Mouse (Mus musculus): ENCODE measurements around the gene Rnf181. TPM values are rescaled to one million over a fixed set of nuclear protein-coding genes. Genes with fewer than 3 reads are reported as not detected.

The Rnf181 gene
- polyA plus RNA-seq, 1 experiment from 2014 or later: 111 TPM

DNA sequence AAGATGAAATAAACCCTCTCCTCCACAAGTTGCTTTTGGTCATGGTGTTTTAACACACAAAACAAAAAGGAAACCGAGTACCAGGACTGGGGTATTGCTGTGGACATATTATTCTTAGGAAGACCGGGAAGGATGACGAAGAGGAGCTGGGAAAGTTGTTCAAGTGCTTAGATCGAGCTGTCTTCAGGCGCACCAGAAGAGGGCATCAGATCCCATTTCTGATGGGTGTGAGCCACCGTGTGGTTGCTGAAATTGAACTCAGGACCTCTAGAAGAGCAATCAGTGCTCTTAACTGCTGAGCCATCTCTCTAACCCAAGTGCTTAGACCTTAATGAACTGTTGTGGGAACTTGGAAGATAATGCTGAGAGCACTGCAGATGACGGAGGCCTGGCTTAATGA, 2.7 kb downstream of the Rnf181 start:
- no peaks in the 10 kb centered on the region for H3K27me3 ChIP-seq (ENCODE audit: poor library complexity, severe bottlenecking)
- 45% methylated on average over 7 of the region's 7 CpGs for WGBS
- peaks cover 26% of the 10 kb centered on the region for H3K4me1 ChIP-seq
- no peak overlapping the region for H3K4me3 ChIP-seq
- peaks cover 18% of the 10 kb centered on the region for H3K36me3 ChIP-seq (replicated peaks)
- H3K9me3 ChIP-seq: no peaks in the 10 kb centered on the region
- DNase-seq (ENCODE audit: extremely low spot score, low spot score): no peak
- no peak overlapping the region for H3K27ac ChIP-seq

DNA sequence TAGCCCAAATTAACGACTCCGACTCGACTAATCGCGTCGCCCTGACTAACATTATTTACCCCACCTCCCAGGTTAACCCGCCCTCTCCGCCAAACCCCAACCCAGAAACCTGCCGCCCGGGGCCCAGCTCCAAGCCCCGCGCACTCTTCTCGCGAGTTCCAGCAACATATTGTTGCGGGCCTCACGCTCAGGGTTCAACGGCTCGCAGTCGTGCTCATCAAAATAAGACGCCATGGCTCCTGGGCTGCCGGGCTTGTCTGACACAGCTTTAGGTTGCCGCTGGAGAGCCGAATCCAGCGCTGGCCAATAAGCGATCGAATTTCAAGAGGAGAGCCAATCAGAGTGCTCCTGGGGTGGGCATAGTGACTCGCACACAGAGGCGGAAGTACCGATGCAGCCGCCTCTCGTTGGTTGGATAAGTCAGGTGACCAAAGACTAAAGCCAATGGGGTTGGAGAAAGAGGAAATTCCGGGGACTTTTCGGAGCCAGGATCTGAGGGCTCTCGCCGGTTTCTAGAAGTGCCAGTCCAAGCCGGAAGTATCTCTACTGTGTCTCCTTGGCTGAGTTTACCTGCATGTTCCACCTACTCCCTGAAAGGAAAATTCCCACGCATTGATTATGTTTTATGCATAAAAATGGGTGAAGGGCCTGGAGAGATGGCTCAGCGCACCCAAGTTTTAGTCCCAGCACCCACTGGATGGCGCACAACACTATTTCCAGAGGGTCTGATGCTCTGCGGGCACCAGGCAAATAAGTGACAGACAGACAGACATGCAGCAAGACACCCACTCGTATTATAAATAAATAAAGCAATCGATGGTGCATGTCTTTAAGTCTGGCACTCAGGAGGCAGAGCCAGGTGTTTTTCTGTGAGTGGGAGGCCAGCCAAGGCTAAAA, 4.4 kb downstream of the Rnf181 start:
- 1% methylated on average over 42 of the region's 42 CpGs for WGBS
- H3K4me1 ChIP-seq: peaks cover 26% of the 10 kb centered on the region
- peaks cover 34% of the 10 kb centered on the region for H3K36me3 ChIP-seq (replicated peaks)
- H3K27ac ChIP-seq: peak overlapping the region; percentile 89
- no peaks in the 10 kb centered on the region for H3K27me3 ChIP-seq (ENCODE audit: poor library complexity, severe bottlenecking)
- peak; percentile 94 for DNase-seq (ENCODE audit: extremely low spot score, low spot score)
- no peaks in the 10 kb centered on the region for H3K9me3 ChIP-seq
- peak overlapping the region; percentile 77 for H3K4me3 ChIP-seq

DNA sequence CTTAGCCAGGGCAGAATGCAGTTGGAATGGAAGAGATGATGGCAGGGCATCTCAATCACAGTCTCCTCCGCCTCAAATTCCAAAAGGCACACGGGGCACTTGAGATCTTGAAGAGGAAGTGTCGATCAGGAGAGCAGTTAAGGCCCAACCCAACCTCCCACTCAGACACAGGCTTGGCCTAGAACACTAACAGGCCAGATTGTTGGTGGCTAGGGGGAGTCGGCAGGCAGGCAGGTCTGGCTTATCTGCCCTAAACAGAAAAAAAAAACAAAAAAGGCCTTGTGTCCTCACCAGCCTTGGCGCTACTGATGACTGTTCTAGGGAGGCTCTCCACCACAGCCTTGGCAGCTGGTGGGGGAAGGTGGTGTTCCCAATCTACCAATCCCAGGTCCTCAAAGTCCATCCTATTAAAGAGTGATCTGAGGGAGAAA, 5.6 kb downstream of the Rnf181 start:
- Histone ChIP-seq H3K4me3 (peak overlapping the region; percentile 77), H3K27ac (no peak overlapping the region; the same call in 1 of the 2 replicates), H3K4me1 (peaks cover 32% of the 10 kb centered on the region), H3K9me3 (no peaks in the 10 kb centered on the region), H3K36me3 (replicated peaks) (peaks cover 42% of the 10 kb centered on the region), H3K27me3 (ENCODE audit: poor library complexity, severe bottlenecking) (peaks cover 8% of the 10 kb centered on the region; the same call in 1 of the 2 replicates)
- WGBS: 81% methylated on average over 5 of the region's 5 CpGs
- no peak for DNase-seq (ENCODE audit: extremely low spot score, low spot score)

DNA sequence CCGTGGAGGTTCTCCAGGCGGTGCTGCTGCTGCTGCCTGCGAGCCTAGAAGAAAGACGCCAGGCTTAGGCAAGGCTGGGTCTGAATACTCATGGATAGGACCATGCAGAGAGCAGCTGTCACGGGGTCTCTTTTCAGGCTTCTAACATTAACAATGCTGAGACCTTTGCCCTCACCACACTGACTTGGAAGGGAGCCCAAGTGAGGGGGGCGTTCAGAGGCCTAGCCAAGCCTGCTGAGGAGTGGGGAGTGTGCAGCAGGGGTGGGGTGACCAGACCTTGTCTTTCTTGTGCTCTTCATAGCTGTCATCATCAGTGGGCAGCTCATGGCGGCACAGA, 6.2 kb downstream of the Rnf181 start:
- Histone ChIP-seq H3K36me3 (replicated peaks) (peaks cover 42% of the 10 kb centered on the region), H3K27ac (no peak overlapping the region), H3K27me3 (ENCODE audit: poor library complexity, severe bottlenecking) (peaks cover 9% of the 10 kb centered on the region; the same call in 1 of the 2 replicates), H3K4me1 (peaks cover 38% of the 10 kb centered on the region), H3K9me3 (no peaks in the 10 kb centered on the region), H3K4me3 (no peak overlapping the region)
- DNase-seq (ENCODE audit: extremely low spot score, low spot score): no peak
- WGBS: 91% methylated on average over 7 of the region's 7 CpGs

DNA sequence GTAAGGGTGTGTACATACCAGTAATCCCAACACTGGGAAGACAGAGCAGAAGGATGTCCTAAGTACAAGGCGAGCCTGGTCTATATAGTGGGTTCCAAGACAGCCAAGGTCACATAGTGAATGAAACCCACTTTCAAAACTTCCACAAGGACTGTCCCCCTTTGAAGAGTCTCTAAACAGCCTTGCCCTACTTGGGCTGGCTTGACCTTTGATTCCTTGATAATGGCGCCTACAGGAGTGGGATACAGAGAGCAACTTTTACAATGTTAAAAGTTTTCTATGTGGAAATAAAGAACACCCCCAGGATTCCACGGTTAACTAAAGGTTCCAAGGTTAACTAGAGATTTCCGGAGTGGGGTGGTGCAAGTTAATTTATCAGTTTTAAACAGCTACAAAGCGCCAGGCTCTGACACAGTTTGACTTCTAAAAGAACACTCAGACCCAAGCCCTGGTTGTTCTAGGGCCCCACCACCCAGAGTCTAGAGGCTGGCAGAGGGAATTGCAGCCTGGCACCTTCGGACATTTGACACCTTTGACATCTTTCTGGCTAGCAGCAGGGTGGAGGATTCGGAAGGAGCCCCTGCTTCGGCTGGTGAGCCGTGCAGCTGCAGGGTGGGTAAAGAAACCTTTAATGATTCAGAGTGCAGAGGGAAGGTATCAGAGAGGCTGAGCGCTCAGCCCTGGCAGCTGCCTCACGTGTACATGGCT, 6.7 kb downstream of the Rnf181 start:
- H3K27ac ChIP-seq: no peak overlapping the region
- peaks cover 43% of the 10 kb centered on the region for H3K4me1 ChIP-seq
- peaks cover 9% of the 10 kb centered on the region; the same call in 1 of the 2 replicates for H3K27me3 ChIP-seq (ENCODE audit: poor library complexity, severe bottlenecking)
- H3K36me3 ChIP-seq (replicated peaks): peaks cover 42% of the 10 kb centered on the region
- WGBS: 90% methylated on average over 11 of the region's 11 CpGs
- no peaks in the 10 kb centered on the region for H3K9me3 ChIP-seq
- no peak for DNase-seq (ENCODE audit: extremely low spot score, low spot score)
- no peak overlapping the region for H3K4me3 ChIP-seq

DNA sequence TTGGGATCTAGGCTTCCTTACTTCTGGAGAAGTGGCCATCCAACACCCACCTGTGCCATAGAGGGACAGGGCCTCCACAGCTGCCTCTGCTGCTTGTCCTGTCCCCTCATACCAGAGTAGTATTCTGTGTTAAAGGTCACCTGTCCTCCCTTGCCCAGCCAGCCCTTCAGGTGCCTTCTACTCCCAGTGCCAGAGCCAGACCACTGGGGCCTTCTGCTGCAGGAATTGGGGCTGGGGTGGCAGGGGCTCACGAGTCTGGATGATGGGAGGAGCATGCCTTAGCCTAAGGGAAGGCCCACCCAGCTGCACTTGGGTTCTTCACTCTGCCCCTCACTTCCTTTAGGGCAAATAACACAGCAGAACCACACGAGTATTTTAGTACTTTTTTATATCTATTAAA, 7.4 kb downstream of the Rnf181 start:
- 82% methylated on average over 2 of the region's 2 CpGs for WGBS

DNA sequence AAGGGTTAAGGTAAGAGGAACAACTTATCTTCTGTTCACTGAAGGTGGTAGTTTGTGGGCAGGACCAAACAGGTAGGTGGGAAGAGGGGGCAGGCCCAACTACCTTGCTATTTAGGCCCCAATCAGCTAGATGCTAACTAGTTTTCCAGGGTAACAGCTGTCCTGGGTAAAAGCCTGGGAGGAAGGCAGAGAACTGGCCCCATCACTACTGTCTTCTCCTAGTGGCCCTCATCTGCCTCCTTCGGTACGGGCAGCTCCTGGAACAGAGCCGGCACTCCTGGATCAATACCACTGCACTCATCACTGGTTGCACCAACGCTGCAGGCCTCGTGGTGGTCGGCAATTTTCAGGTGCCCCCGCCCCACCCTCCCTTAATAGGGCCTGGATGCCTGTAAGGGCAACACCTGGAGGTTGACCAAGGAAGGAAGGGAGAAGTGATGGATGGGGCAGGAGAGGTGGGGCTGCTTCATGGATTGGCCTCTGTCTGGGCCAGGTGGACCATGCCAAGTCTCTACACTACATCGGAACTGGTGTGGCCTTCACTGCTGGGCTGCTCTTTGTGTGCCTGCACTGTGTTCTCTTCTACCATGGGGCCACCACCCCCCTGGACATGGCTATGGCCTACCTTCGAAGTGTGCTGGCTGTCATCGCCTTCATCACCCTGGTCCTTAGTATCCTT, 8.5 kb downstream of the Rnf181 start:
- H3K36me3 ChIP-seq (replicated peaks): peaks cover 42% of the 10 kb centered on the region
- no peaks in the 10 kb centered on the region for H3K9me3 ChIP-seq
- H3K27ac ChIP-seq: no peak overlapping the region
- WGBS: 90% methylated on average over 10 of the region's 10 CpGs
- no peak for DNase-seq (ENCODE audit: extremely low spot score, low spot score)
- H3K4me1 ChIP-seq: peaks cover 56% of the 10 kb centered on the region
- H3K27me3 ChIP-seq (ENCODE audit: poor library complexity, severe bottlenecking): peaks cover 9% of the 10 kb centered on the region; the same call in 1 of the 2 replicates
- no peak overlapping the region for H3K4me3 ChIP-seq

More for the DNA sequence above, 7.4 kb downstream of the Rnf181 start:
- H3K27ac ChIP-seq: no peak overlapping the region
- H3K9me3 ChIP-seq: no peaks in the 10 kb centered on the region
- no peak for DNase-seq (ENCODE audit: extremely low spot score, low spot score)
- peaks cover 50% of the 10 kb centered on the region for H3K4me1 ChIP-seq
- no peak overlapping the region for H3K4me3 ChIP-seq
- peaks cover 9% of the 10 kb centered on the region; the same call in 1 of the 2 replicates for H3K27me3 ChIP-seq (ENCODE audit: poor library complexity, severe bottlenecking)
- H3K36me3 ChIP-seq (replicated peaks): peaks cover 42% of the 10 kb centered on the region

DNA sequence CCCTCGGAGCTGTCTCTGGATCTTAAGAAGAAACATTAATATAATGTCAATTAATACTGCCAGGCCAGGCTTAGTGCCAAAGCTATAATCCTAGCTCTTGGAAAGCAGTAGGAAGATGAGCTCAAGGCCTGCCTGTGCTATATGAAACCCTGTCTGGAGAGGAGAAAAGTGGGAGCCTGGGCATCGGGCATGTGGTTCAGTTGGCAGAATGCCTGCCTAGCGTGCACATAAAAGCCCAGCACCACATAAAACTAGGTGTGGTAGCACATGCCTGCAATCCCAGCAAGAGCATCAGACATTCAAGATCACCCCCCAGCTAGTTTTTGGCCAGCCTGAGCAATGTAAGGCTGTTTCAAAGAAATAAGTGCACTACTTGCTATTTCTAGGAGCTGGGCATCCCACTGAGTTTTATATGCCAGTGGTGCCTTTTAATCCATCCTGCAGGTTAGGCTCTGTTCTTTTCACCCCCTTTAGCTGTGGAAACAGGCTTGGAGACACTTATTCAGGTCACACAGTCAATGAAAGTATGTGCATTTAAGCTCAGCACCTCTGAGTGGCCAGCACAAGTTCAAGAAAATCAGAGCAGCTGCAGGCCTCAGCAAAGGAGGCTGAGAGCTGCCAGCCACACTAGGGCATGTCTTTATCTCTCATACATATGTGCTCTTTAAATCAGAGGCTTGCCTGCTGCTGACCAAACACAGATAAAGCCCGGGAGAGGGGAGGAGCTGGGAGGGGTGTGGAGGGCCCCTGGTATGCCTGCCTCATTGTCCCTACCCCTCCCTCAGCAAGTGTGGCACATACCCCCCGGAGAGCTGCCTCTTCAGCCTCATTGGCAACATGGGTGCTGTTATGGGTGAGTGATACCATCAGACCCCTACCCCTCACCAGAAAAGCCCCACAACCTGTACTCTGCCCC, 9.3 kb downstream of the Rnf181 start:
- WGBS: 85% methylated on average over 5 of the region's 5 CpGs
- H3K4me3 ChIP-seq: no peak overlapping the region
- peaks cover 52% of the 10 kb centered on the region for H3K4me1 ChIP-seq
- H3K36me3 ChIP-seq (replicated peaks): peaks cover 42% of the 10 kb centered on the region
- H3K27ac ChIP-seq: no peak overlapping the region
- H3K9me3 ChIP-seq: no peaks in the 10 kb centered on the region
- no peak for DNase-seq (ENCODE audit: extremely low spot score, low spot score)
- H3K27me3 ChIP-seq (ENCODE audit: poor library complexity, severe bottlenecking): peaks cover 9% of the 10 kb centered on the region; the same call in 1 of the 2 replicates

DNA sequence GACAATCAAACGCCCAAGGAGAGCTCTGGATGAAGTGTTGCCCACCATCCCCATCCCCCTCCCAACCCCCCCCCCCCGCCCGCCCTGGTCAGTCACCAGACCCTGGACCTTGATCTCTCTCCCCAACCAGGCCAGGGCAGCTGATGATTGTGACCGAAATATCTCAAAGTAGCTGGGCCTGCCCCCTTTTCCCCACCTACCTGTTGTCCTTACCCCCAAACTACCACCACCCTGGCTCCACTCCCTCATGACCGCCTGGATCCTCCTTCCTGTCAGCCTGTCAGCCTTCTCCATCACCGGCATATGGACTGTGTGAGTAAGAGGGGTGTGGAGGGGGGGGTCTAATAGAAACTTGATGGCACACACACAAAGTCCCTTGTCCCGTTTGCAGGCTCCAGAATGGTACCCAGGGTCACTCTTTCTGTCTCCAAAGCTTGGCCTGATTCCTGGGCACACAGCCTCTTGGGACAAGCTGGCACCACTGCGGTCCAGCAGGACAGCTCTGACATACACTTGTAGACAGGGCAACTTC, 10.7 kb downstream of the Rnf181 start:
- H3K27me3 ChIP-seq (ENCODE audit: poor library complexity, severe bottlenecking): peaks cover 9% of the 10 kb centered on the region; the same call in 1 of the 2 replicates
- no peak for DNase-seq (ENCODE audit: extremely low spot score, low spot score)
- no peaks in the 10 kb centered on the region for H3K9me3 ChIP-seq
- H3K36me3 ChIP-seq (replicated peaks): peaks cover 48% of the 10 kb centered on the region
- peaks cover 46% of the 10 kb centered on the region for H3K4me1 ChIP-seq
- H3K4me3 ChIP-seq: peak overlapping the region; percentile 64
- H3K27ac ChIP-seq: peak overlapping the region; percentile 80
- WGBS: 37% methylated on average over 7 of the region's 8 CpGs

DNA sequence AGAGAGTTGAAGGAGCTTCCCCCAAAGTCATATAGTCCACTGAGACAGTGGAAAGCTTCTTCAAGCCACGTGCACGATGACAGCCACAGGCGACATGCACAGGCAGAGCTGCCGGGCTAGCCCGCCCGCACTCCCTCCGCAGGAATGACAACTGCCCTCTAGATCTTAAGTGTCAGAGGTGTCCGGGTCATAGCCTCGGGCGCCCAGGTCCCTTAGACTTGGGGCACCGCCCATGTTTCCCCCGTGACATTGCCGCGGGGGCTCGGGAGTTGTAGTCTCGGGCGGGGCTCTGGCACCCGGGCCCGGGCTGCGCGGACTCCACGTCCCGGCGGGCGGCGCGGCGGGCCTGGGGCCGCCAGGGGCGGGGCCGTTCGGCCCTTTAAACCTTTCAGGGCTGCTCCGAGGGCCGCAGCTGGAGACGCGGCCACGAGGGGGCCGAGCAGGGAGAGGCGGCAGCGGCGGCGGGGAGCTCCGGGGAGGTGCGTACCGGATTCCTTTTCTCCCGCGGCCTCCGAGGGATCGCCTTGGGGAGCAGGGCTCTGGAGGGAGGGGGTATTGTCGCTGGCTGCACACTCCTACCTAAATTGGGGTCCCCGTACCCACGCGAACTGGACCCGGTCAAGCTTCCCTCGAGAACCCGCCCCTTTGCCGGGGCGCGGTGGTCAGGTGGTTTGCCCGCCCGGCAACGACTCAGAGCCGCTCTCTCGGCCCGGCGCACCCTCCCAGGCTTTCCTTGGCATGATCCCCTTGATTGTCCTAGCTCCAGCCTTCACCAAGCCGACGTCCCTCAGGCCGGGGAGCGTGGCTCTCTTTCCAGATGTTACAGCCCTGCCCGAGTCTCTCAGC, 11.5 kb downstream of the Rnf181 start, which contains the start of gene Tmem150a:
Gene Tmem150a (plus strand): TSS at position 382 of the 846 bp plus-strand sequence.
- H3K36me3 ChIP-seq (replicated peaks): peaks cover 50% of the 10 kb centered on the region
- peaks cover 38% of the 10 kb centered on the region for H3K4me1 ChIP-seq
- WGBS: under 1% methylated on average over 71 of the region's 71 CpGs
- DNase-seq (ENCODE audit: extremely low spot score, low spot score): peak; percentile 72
- H3K4me3 ChIP-seq: peak within 1 kb of the TSS; percentile 64
- H3K9me3 ChIP-seq: no peaks in the 10 kb centered on the region
- H3K27ac ChIP-seq: peak within 1 kb of the TSS; percentile 80
- H3K27me3 ChIP-seq (ENCODE audit: poor library complexity, severe bottlenecking): peaks cover 9% of the 10 kb centered on the region; the same call in 1 of the 2 replicates

DNA sequence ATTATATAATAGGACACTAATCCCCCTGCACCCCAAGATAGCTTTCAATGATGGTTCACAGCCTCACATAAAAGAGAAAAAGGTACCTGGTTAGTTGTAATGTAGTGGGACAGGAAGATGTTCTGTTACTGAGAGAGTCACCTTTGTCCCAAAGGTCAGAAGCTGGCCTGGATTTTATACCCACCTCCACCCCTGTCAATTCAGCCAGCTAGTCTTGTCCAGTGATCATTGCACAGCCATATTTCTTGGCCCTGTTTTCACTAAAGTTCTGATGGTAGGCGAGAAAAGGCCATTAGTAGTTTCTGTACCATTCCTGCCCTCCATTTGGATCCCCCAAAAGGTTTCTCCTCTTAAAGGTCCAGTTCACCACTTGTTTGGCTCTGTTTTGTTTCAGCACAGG, 12.7 kb downstream of the Rnf181 start:
- H3K4me1 ChIP-seq: peaks cover 38% of the 10 kb centered on the region
- H3K27me3 ChIP-seq (ENCODE audit: poor library complexity, severe bottlenecking): peaks cover 9% of the 10 kb centered on the region; the same call in 1 of the 2 replicates
- DNase-seq (ENCODE audit: extremely low spot score, low spot score): no peak
- no peak overlapping the region for H3K4me3 ChIP-seq
- H3K9me3 ChIP-seq: no peaks in the 10 kb centered on the region
- WGBS: 69% methylated on average over 1 of the region's 1 CpGs
- no peak overlapping the region for H3K27ac ChIP-seq
- H3K36me3 ChIP-seq (replicated peaks): peaks cover 50% of the 10 kb centered on the region

Data from forebrain, embryonic 10.5 days (tissue).